Mouse (Mus musculus): ENCODE data around the gene Arl4d. TPM values are rescaled to one million over a fixed set of nuclear protein-coding genes. Genes with fewer than 3 reads are reported as not detected.
"Not testable (repeated sequence)": the region's sequence is repeated elsewhere in the genome, so short reads cannot be mapped to it uniquely, and the experiment has no call there.

The Arl4d gene
- total and polyA plus RNA-seq, 2 experiments from 2014 or later = 13.4 to 22.5 TPM

GRCm38 (mm10) chr11:101642931-101643330, 22.4 kb upstream of the Arl4d start:
- no peaks in the 10 kb centered on the region for H3K36me3 ChIP-seq (ENCODE audit: insufficient read depth)
- H3K27ac ChIP-seq (ENCODE audit: low read depth, low read length) = no peak overlapping the region
- DNase-seq = no peak
- no peak overlapping the region for H3K4me3 ChIP-seq (ENCODE audit: low read depth, low read length)
- H3K9ac ChIP-seq = no peak overlapping the region
- no peak overlapping the region for H3K4me2 ChIP-seq (ENCODE audit: low read depth)
- ATAC-seq = no peak
- no peaks in the 10 kb centered on the region for H3K27me3 ChIP-seq (ENCODE audit: insufficient read depth, low read length)
- no peak for TF ChIP-seq CTCF (IDR thresholded peaks at IDR 0.05; ENCODE audit: low read depth)
- WGBS = 46% methylated on average over 5 of the region's 5 CpGs
- H3K4me1 ChIP-seq (ENCODE audit: insufficient read depth) = peaks cover 3% of the 10 kb centered on the region; the same call in 1 of the 2 replicates
- no peaks in the 10 kb centered on the region for H3K9me3 ChIP-seq (ENCODE audit: low read length)

- H3K4me1 ChIP-seq (ENCODE audit: insufficient read depth) = peaks cover 3% of the 10 kb centered on the region; the same call in 1 of the 2 replicates
- H3K4me3 ChIP-seq (ENCODE audit: low read depth, low read length) = no peak overlapping the region
- WGBS = 57% methylated on average over 3 of the region's 3 CpGs
- TF ChIP-seq CTCF (IDR thresholded peaks at IDR 0.05; ENCODE audit: low read depth) = no peak
- no peak overlapping the region for H3K27ac ChIP-seq (ENCODE audit: low read depth, low read length)
- no peak overlapping the region for H3K4me2 ChIP-seq (ENCODE audit: low read depth)
- H3K27me3 ChIP-seq (ENCODE audit: insufficient read depth, low read length) = no peaks in the 10 kb centered on the region
- ATAC-seq = no peak
- no peak for DNase-seq
- no peaks in the 10 kb centered on the region for H3K9me3 ChIP-seq (ENCODE audit: low read length)
- H3K36me3 ChIP-seq (ENCODE audit: insufficient read depth) = no peaks in the 10 kb centered on the region
- no peak overlapping the region for H3K9ac ChIP-seq
Measured at GRCm38 (mm10) chr11:101644591-101644990, 20.8 kb upstream of the Arl4d start.

GRCm38 (mm10) chr11:101645043-101645410, 20.3 kb upstream of the Arl4d start:
- H3K4me1 ChIP-seq (ENCODE audit: insufficient read depth); H3K36me3 ChIP-seq (ENCODE audit: insufficient read depth); H3K27ac ChIP-seq (ENCODE audit: low read depth, low read length); H3K27me3 ChIP-seq (ENCODE audit: insufficient read depth, low read length); H3K9ac ChIP-seq; H3K9me3 ChIP-seq (ENCODE audit: low read length); H3K4me2 ChIP-seq (ENCODE audit: low read depth); H3K4me3 ChIP-seq (ENCODE audit: low read depth, low read length); ATAC-seq; DNase-seq: not testable (repeated sequence)
- 3% methylated on average over 4 of the region's 4 CpGs for WGBS

- H3K27me3 ChIP-seq (ENCODE audit: insufficient read depth, low read length); H3K4me1 ChIP-seq (ENCODE audit: insufficient read depth); H3K9me3 ChIP-seq (ENCODE audit: low read length); H3K36me3 ChIP-seq (ENCODE audit: insufficient read depth): not testable (repeated sequence)
- DNase-seq (peak; percentile 93), ATAC-seq (peak; percentile 79)
- H3K4me2 ChIP-seq (ENCODE audit: low read depth) = peak overlapping the region; percentile 50
- peak overlapping the region; percentile 76 for H3K9ac ChIP-seq
- under 1% methylated on average over 43 of the region's 56 CpGs for WGBS
- peak overlapping the region; percentile 21 for H3K4me3 ChIP-seq (ENCODE audit: low read depth, low read length)
- peak; percentile 17; the same call in 1 of the 2 replicates for TF ChIP-seq CTCF (IDR thresholded peaks at IDR 0.05; ENCODE audit: low read depth)
- peak overlapping the region; percentile 91 for H3K27ac ChIP-seq (ENCODE audit: low read depth, low read length)
Measured at GRCm38 (mm10) chr11:101645411-101646282, 19.7 kb upstream of the Arl4d start.

GRCm38 (mm10) chr11:101646283-101646794, 19.0 kb upstream of the Arl4d start:
- not testable (repeated sequence) for H3K27me3 ChIP-seq (ENCODE audit: insufficient read depth, low read length); H3K9me3 ChIP-seq (ENCODE audit: low read length); H3K4me1 ChIP-seq (ENCODE audit: insufficient read depth); H3K36me3 ChIP-seq (ENCODE audit: insufficient read depth)
- Histone ChIP-seq H3K4me2 (ENCODE audit: low read depth) (peak overlapping the region; percentile 50), H3K27ac (ENCODE audit: low read depth, low read length) (peak overlapping the region; percentile 91), H3K9ac (peak overlapping the region; percentile 76), H3K4me3 (ENCODE audit: low read depth, low read length) (peak overlapping the region; percentile 21)
- ATAC-seq (peak; percentile 12), DNase-seq (peak; percentile 56)
- WGBS = 12% methylated on average over 13 of the region's 16 CpGs

GRCm38 (mm10) chr11:101647093-101647492, 18.2 kb upstream of the Arl4d start:
- DNase-seq; H3K4me1 ChIP-seq (ENCODE audit: insufficient read depth); H3K27ac ChIP-seq (ENCODE audit: low read depth, low read length); ATAC-seq; H3K9ac ChIP-seq; H3K4me2 ChIP-seq (ENCODE audit: low read depth); H3K9me3 ChIP-seq (ENCODE audit: low read length); H3K4me3 ChIP-seq (ENCODE audit: low read depth, low read length); H3K36me3 ChIP-seq (ENCODE audit: insufficient read depth); H3K27me3 ChIP-seq (ENCODE audit: insufficient read depth, low read length): not testable (repeated sequence)
- 93% methylated on average over 10 of the region's 10 CpGs for WGBS

- Histone ChIP-seq H3K4me3 (ENCODE audit: low read depth, low read length) (no peak overlapping the region), H3K9me3 (ENCODE audit: low read length) (no peaks in the 10 kb centered on the region), H3K9ac (no peak overlapping the region), H3K27ac (ENCODE audit: low read depth, low read length) (no peak overlapping the region), H3K36me3 (ENCODE audit: insufficient read depth) (no peaks in the 10 kb centered on the region), H3K4me2 (ENCODE audit: low read depth) (no peak overlapping the region), H3K4me1 (ENCODE audit: insufficient read depth) (peaks cover 4% of the 10 kb centered on the region; the same call in 1 of the 2 replicates), H3K27me3 (ENCODE audit: insufficient read depth, low read length) (no peaks in the 10 kb centered on the region)
- no peak for TF ChIP-seq CTCF (IDR thresholded peaks at IDR 0.05; ENCODE audit: low read depth)
- DNase-seq (no peak), ATAC-seq (no peak)
- WGBS = 93% methylated on average over 4 of the region's 4 CpGs
Measured at GRCm38 (mm10) chr11:101656356-101656755, 9.0 kb upstream of the Arl4d start.

Measured in forebrain, postnatal 0 days (tissue).